Mouse (Mus musculus) erythroid progenitor cell, adult 5-6 weeks (primary cell): ENCODE measurements around the gene Slc22a16. TPM values are rescaled to one million over a fixed set of nuclear protein-coding genes. Genes with fewer than 3 reads are reported as not detected.

Source experiments
- total RNA-seq, 2 experiments: library from RNA; stranded (forward) in 1 of 2; stranded (reverse) in 1 of 2; fragments of 150-400 nt in 1 of 2; fragments of 186-747, 209-891 nt in 1 of 2; gene quantifications; 2 replicates each; pipeline versions ENCODE4 v1.2.3 to v1.2.4; 2015 to 2017; ENCODE audit warnings: low replicate concordance in 2 of 2

Gene Slc22a16
- total RNA-seq, 2 experiments from 2014 or later: not detected

Other genes starting within 250 kb of the Slc22a16 start
- gene Cdk19, start 230.8 kb upstream of the Slc22a16 start, total RNA-seq (2015; ENCODE audit: low replicate concordance): 31.4 and 36.9 TPM in 2 replicates
- gene Cdk19, start 230.8 kb upstream of the Slc22a16 start, total RNA-seq (2017; ENCODE audit: low replicate concordance): 30.5 and 34.6 TPM in 2 replicates
- gene Ddo, start 59.7 kb downstream of the Slc22a16 start, total RNA-seq (2015; ENCODE audit: low replicate concordance): not detected in 2 replicates
- gene Ddo, start 59.7 kb downstream of the Slc22a16 start, total RNA-seq (2017; ENCODE audit: low replicate concordance): not detected in 2 replicates
- gene Mettl24, start 112.9 kb downstream of the Slc22a16 start, total RNA-seq (2015; ENCODE audit: low replicate concordance): not detected in 2 replicates
- not detected in 2 replicates for gene Mettl24, start 112.9 kb downstream of the Slc22a16 start, total RNA-seq (2017; ENCODE audit: low replicate concordance)